Mouse (Mus musculus) E14TG2a.4 (cell line): ENCODE results near the gene Itch.
"Not testable (repeated sequence)": the region's sequence is repeated elsewhere in the genome, so short reads cannot be mapped to it uniquely, and the experiment has no call there.

Experiments used
- H3K27me3 ChIP-seq: 2 replicates; pipeline ENCODE4 v1.6.1; 2014; ENCODE audit warnings: low read length, control low read depth; ENCODE audit not compliant: insufficient read depth
- H3K36me3 ChIP-seq: 2 replicates; pipeline ENCODE4 v1.6.1; 2014; ENCODE audit warnings: low read length, control low read depth; ENCODE audit not compliant: insufficient read depth
- H3K4me1 ChIP-seq: replicated peaks from 2 replicates; pipeline ENCODE4 v1.6.1; 2014; ENCODE audit warnings: low read depth, low read length, control low read depth
- H3K4me3 ChIP-seq: replicated peaks from 2 replicates; pipeline ENCODE4 v1.5.1; 2014; ENCODE audit warnings: mild to moderate bottlenecking, low read length
- H3K9me3 ChIP-seq: 2 replicates; pipeline ENCODE4 v1.6.1; 2014; ENCODE audit warnings: low read length, control low read depth
- CTCF ChIP-seq: conservative IDR thresholded peaks from 2 replicates; pipeline ENCODE4 v1.5.1; 2014; ENCODE audit warnings: low read length
- NANOG ChIP-seq: IDR thresholded peaks from 2 replicates; pipeline ENCODE4 v1.6.1; 2014; ENCODE audit warnings: borderline replicate concordance, low read length, mixed read lengths
- POU5F1 ChIP-seq: IDR thresholded peaks from 2 replicates; pipeline ENCODE4 v1.6.1; 2014; ENCODE audit warnings: low read length, borderline replicate concordance

Gene Itch

GRCm38 (mm10) chr2:155135092-155135491, 1.8 kb downstream of the Itch start:
- no peak overlapping the region for H3K4me3 ChIP-seq
- peaks cover 35% of the 10 kb centered on the region for H3K4me1 ChIP-seq
- no peaks in the 10 kb centered on the region for H3K9me3 ChIP-seq
- H3K27me3 ChIP-seq, result no peaks in the 10 kb centered on the region
- H3K36me3 ChIP-seq, result peaks cover 36% of the 10 kb centered on the region
- TF ChIP-seq POU5F1, result no peak
- TF ChIP-seq NANOG, result no peak
- TF ChIP-seq CTCF, result no peak

GRCm38 (mm10) chr2:155135534-155135933, 2.2 kb downstream of the Itch start:
- H3K9me3 ChIP-seq, result no peaks in the 10 kb centered on the region
- peaks cover 41% of the 10 kb centered on the region for H3K36me3 ChIP-seq
- no peak overlapping the region for H3K4me3 ChIP-seq
- TF ChIP-seq CTCF (no peak), NANOG (no peak), POU5F1 (no peak)
- H3K27me3 ChIP-seq, result no peaks in the 10 kb centered on the region
- H3K4me1 ChIP-seq, result peaks cover 40% of the 10 kb centered on the region

GRCm38 (mm10) chr2:155140986-155141385, 7.7 kb downstream of the Itch start:
- H3K27me3 ChIP-seq, result no peaks in the 10 kb centered on the region
- peaks cover 46% of the 10 kb centered on the region for H3K4me1 ChIP-seq
- TF ChIP-seq NANOG, result no peak
- TF ChIP-seq POU5F1, result no peak
- TF ChIP-seq CTCF, result no peak
- no peak overlapping the region for H3K4me3 ChIP-seq
- peaks cover 11% of the 10 kb centered on the region; the same call in 1 of the 2 replicates for H3K9me3 ChIP-seq
- peaks cover 76% of the 10 kb centered on the region for H3K36me3 ChIP-seq

GRCm38 (mm10) chr2:155142025-155142555, 8.8 kb downstream of the Itch start:
- H3K4me1 ChIP-seq, result peaks cover 42% of the 10 kb centered on the region
- H3K27me3 ChIP-seq, result no peaks in the 10 kb centered on the region
- TF ChIP-seq NANOG, result no peak
- TF ChIP-seq POU5F1, result no peak
- no peak for TF ChIP-seq CTCF

DNA sequence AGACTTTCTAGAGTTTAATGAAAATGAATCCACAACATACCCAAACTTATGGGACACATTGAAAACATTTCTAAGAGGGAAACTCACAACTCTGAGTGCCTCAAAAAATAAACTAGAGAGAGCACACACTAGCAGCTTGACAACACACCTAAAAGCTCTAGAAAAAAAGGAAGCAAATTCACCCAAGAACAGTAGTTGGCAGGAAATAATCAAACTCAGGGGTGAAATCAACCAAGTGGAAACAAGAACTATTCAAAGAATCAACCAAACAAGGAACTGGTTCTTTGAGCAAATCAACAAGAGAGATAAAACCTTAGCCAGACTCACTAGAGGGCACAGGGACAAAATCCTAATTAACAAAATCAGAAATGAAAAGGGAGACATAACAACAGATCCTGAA, 16.0 kb downstream of the Itch start:
- H3K4me3 ChIP-seq, H3K4me1 ChIP-seq, H3K27me3 ChIP-seq: not testable (repeated sequence)
- Histone ChIP-seq H3K36me3 (peaks cover 35% of the 10 kb centered on the region), H3K9me3 (peaks cover 30% of the 10 kb centered on the region)

More at GRCm38 (mm10) chr2:155142025-155142555, 8.8 kb downstream of the Itch start:
- Histone ChIP-seq H3K9me3 (peaks cover 20% of the 10 kb centered on the region), H3K36me3 (peaks cover 81% of the 10 kb centered on the region), H3K4me3 (no peak overlapping the region)

- H3K36me3 ChIP-seq, result peaks cover 74% of the 10 kb centered on the region
- H3K27me3 ChIP-seq, result no peaks in the 10 kb centered on the region
- H3K9me3 ChIP-seq, result no peaks in the 10 kb centered on the region
- no peaks in the 10 kb centered on the region for H3K4me1 ChIP-seq
- TF ChIP-seq CTCF (no peak), POU5F1 (no peak), NANOG (no peak)
- no peak overlapping the region for H3K4me3 ChIP-seq
Measured at GRCm38 (mm10) chr2:155207419-155207818, 74.1 kb downstream of the Itch start.

DNA sequence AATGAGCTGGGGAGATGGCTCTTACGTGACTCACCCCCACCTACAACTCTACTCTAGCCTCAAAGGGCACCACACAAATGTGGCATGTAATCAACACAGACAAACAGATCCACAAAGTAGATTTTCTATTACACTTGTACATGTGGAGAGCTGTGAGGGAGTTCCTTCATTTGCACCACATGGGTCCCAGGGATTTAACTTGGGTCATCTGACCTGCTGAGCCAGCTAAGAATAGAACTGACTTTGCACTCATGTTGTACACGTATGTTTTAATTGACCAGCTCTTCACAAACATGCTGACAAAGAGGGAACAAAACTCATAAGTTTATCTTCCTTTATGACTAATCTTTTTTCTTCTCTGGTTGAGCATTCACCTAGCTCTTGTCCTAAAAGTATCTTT, 89.8 kb downstream of the Itch start:
- Histone ChIP-seq H3K4me1 (peaks cover 17% of the 10 kb centered on the region), H3K36me3 (peaks cover 58% of the 10 kb centered on the region), H3K4me3 (no peak overlapping the region), H3K27me3 (no peaks in the 10 kb centered on the region), H3K9me3 (no peaks in the 10 kb centered on the region)
- TF ChIP-seq CTCF, result no peak
- TF ChIP-seq POU5F1, result no peak

- Histone ChIP-seq H3K4me3 (no peak overlapping the region), H3K4me1 (peaks cover 17% of the 10 kb centered on the region), H3K9me3 (no peaks in the 10 kb centered on the region), H3K36me3 (peaks cover 47% of the 10 kb centered on the region), H3K27me3 (no peaks in the 10 kb centered on the region)
- TF ChIP-seq POU5F1, result no peak
- TF ChIP-seq NANOG, result no peak
- TF ChIP-seq CTCF, result no peak
Measured at GRCm38 (mm10) chr2:155224721-155225120, 91.4 kb downstream of the Itch start.

DNA sequence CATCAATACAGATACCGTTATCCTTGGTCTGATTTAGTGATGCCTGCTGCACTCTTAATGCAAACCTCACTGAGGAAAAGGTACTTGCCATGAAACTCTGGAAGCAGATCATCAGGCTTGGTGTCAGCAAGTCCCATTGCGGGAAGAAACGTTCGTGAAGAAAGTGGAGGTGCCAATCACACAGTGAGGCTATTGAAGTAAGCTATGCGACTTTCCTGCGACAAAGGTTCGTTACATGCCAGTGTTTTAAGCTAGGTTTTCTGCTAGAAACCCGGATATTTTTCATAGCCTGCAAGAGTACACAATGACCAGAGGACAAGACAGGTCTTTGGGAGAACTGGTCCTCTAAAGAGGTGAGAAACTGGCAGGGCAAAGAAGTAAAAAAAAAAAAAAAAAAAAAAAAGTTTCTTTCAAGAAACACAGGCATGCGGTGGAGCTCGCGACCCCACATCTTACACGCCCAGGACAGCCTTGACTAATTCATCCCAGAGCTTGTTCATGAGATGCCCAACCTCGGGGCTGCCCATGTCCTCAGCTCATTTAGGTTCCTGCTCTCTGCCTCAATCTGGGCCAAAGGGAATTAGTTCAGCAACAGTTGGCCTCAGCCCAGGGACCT, 102.5 kb downstream of the Itch start:
- TF ChIP-seq POU5F1 (no peak), CTCF (no peak), NANOG (no peak)
- Histone ChIP-seq H3K27me3 (no peaks in the 10 kb centered on the region), H3K4me3 (peak overlapping the region; percentile 92)

More for the DNA sequence above, 102.5 kb downstream of the Itch start:
- Histone ChIP-seq H3K4me1 (peaks cover 25% of the 10 kb centered on the region), H3K9me3 (no peaks in the 10 kb centered on the region), H3K36me3 (0 out of 2 replicates have a peak, but pooled peaks cover under 1% of the 10 kb centered on the region)
